Mouse (Mus musculus): Measurements from ENCODE around the gene Cd52. TPM values are rescaled to one million over a fixed set of nuclear protein-coding genes. Genes with fewer than 3 reads are reported as not detected.
A peak's percentile ranks its signal among the peaks of the same experiment; 100 is the strongest.

Gene Cd52
- polyA plus RNA-seq, 1 experiment from 2014 or later, result 39.7 TPM

GRCm38 (mm10) chr4:134117012-134117411 is 22.1 kb upstream of the Cd52 start:
- Histone ChIP-seq H3K27me3 (replicated peaks) (no peaks in the 10 kb centered on the region), H3K4me1 (peaks cover 9% of the 10 kb centered on the region; the same call in 1 of the 2 replicates), H3K27ac (no peak overlapping the region), H3K4me2 (no peak overlapping the region), H3K36me3 (no peaks in the 10 kb centered on the region), H3K9ac (no peak overlapping the region), H3K9me3 (no peaks in the 10 kb centered on the region), H3K4me3 (replicated peaks) (no peak overlapping the region)
- no peak for ATAC-seq (ENCODE audit: insufficient read depth, low FRiP score, low read depth)
- WGBS, result 70% methylated on average over 8 of the region's 8 CpGs

GRCm38 (mm10) chr4:134116501-134116900 is 21.6 kb upstream of the Cd52 start:
- Histone ChIP-seq H3K9ac (no peak overlapping the region), H3K27me3 (replicated peaks) (no peaks in the 10 kb centered on the region), H3K9me3 (no peaks in the 10 kb centered on the region), H3K4me3 (replicated peaks) (no peak overlapping the region), H3K27ac (no peak overlapping the region), H3K4me2 (no peak overlapping the region), H3K36me3 (no peaks in the 10 kb centered on the region), H3K4me1 (peaks cover 6% of the 10 kb centered on the region; the same call in 1 of the 2 replicates)
- ATAC-seq (ENCODE audit: insufficient read depth, low FRiP score, low read depth), result no peak
- WGBS, result 67% methylated on average over 2 of the region's 2 CpGs

GRCm38 (mm10) chr4:134115215-134116144 is 20.6 kb upstream of the Cd52 start:
- H3K27ac ChIP-seq, result no peak overlapping the region
- no peaks in the 10 kb centered on the region for H3K4me1 ChIP-seq
- no peak for ATAC-seq (ENCODE audit: insufficient read depth, low FRiP score, low read depth)
- WGBS, result 73% methylated on average over 16 of the region's 16 CpGs
- no peaks in the 10 kb centered on the region for H3K9me3 ChIP-seq
- no peak overlapping the region for H3K4me3 ChIP-seq (replicated peaks)
- no peak overlapping the region for H3K4me2 ChIP-seq
- no peak overlapping the region for H3K9ac ChIP-seq
- no peaks in the 10 kb centered on the region for H3K36me3 ChIP-seq
- H3K27me3 ChIP-seq (replicated peaks), result no peaks in the 10 kb centered on the region

GRCm38 (mm10) chr4:134114038-134114437 is 19.2 kb upstream of the Cd52 start:
- 87% methylated on average over 4 of the region's 4 CpGs for WGBS

DNA sequence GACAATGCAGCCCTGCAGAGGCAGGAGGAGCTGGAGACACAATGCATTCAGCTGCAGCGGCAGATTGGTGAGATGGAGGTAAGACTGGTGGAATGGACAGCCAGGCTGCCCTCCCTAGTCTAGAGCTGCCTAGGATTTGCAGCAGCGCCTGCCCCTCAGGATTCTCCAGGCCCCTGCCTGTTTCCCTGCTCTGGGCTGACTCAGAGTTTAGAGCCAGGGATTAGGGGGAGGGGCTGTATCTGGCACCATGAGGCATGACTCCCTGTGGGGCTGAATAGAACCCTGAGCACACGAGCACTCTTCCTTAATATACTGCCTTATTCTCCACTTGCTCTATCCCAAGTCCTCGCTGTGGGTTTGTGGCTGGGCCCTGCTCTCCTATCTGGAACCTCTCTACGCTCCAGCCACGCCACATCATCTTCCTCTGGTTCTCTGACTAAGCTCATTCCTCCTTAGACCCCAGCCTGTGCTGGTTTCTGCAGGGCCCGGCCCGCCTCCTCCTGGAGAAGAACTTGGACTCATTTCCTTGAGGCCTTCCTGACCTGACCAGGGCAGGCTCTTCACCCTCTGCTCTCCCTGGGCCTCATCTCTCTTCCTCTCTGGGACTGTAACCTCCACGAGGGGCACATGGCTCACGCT is 18.6 kb upstream of the Cd52 start:
- H3K4me3 ChIP-seq (replicated peaks), result no peak overlapping the region
- no peaks in the 10 kb centered on the region for H3K9me3 ChIP-seq
- no peaks in the 10 kb centered on the region; the same call in 1 of the 2 replicates for H3K4me1 ChIP-seq
- no peak overlapping the region for H3K9ac ChIP-seq
- H3K36me3 ChIP-seq, result no peaks in the 10 kb centered on the region
- no peaks in the 10 kb centered on the region for H3K27me3 ChIP-seq (replicated peaks)
- 53% methylated on average over 10 of the region's 10 CpGs for WGBS
- H3K27ac ChIP-seq, result no peak overlapping the region
- ATAC-seq (ENCODE audit: insufficient read depth, low FRiP score, low read depth), result no peak
- no peak overlapping the region for H3K4me2 ChIP-seq

More at GRCm38 (mm10) chr4:134114038-134114437, 19.2 kb upstream of the Cd52 start:
- H3K36me3 ChIP-seq, result no peaks in the 10 kb centered on the region
- no peaks in the 10 kb centered on the region; the same call in 1 of the 2 replicates for H3K4me1 ChIP-seq
- no peak overlapping the region for H3K4me3 ChIP-seq (replicated peaks)
- H3K27ac ChIP-seq, result no peak overlapping the region
- H3K27me3 ChIP-seq (replicated peaks), result no peaks in the 10 kb centered on the region
- ATAC-seq (ENCODE audit: insufficient read depth, low FRiP score, low read depth), result no peak
- no peaks in the 10 kb centered on the region for H3K9me3 ChIP-seq
- no peak overlapping the region for H3K9ac ChIP-seq
- no peak overlapping the region for H3K4me2 ChIP-seq

DNA sequence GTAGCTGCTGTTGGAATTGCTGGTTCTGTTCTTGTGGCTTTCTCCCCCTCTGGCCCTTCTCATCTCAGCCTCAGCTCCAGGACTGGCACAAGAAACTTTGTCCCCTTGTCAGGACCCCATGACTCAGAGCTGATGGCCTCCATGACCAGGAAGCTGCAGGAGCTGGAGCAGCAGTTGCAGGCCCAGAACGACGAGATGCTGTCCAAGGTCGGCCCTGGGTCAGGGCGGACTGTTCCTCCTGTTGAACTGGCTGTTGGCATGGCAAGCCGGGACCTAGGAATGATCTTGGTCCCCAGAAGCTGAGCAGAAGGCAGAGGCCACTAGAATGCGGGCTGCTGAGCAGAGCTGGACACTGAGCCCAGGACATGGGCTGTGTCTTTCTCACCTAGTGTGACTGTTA is 17.5 kb upstream of the Cd52 start:
- Histone ChIP-seq H3K4me2 (no peak overlapping the region), H3K9me3 (no peaks in the 10 kb centered on the region), H3K4me1 (no peaks in the 10 kb centered on the region; the same call in 1 of the 2 replicates), H3K9ac (no peak overlapping the region), H3K36me3 (no peaks in the 10 kb centered on the region), H3K27me3 (replicated peaks) (no peaks in the 10 kb centered on the region), H3K4me3 (replicated peaks) (no peak overlapping the region), H3K27ac (no peak overlapping the region)
- no peak for ATAC-seq (ENCODE audit: insufficient read depth, low FRiP score, low read depth)
- whole genome bisulfite sequencing, result 66% methylated on average over 6 of the region's 6 CpGs

- no peak overlapping the region for H3K9ac ChIP-seq
- ATAC-seq (ENCODE audit: insufficient read depth, low FRiP score, low read depth), result no peak
- H3K4me3 ChIP-seq (replicated peaks), result no peak overlapping the region
- no peaks in the 10 kb centered on the region for H3K9me3 ChIP-seq
- 41% methylated on average over 3 of the region's 3 CpGs for WGBS
- no peaks in the 10 kb centered on the region for H3K27me3 ChIP-seq (replicated peaks)
- no peaks in the 10 kb centered on the region for H3K36me3 ChIP-seq
- no peaks in the 10 kb centered on the region; the same call in 1 of the 2 replicates for H3K4me1 ChIP-seq
- H3K27ac ChIP-seq, result no peak overlapping the region
- H3K4me2 ChIP-seq, result no peak overlapping the region
Observed at GRCm38 (mm10) chr4:134110653-134111052, 15.8 kb upstream of the Cd52 start.

DNA sequence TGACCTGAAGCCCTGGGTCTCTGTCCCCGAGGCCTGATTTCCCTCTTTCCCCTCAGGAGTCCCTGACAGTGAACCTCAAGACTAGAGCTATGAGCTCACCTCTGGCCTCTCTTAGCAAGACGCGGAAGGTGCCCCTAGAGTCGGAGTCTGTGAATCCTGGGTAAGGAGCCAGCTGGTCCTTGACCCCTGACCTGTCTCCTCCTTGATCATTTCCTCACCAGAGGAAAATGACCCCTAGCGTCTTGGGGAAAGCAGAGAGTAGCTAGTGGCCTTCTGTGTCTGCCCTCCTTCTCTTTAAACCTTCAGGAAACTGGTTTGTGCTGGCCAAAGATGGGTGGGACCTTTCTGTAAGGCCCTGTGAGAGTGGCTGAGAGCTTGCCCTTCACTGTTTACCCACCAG is 13.3 kb upstream of the Cd52 start:
- WGBS, result 32% methylated on average over 5 of the region's 5 CpGs
- no peak for ATAC-seq (ENCODE audit: insufficient read depth, low FRiP score, low read depth)

DNA sequence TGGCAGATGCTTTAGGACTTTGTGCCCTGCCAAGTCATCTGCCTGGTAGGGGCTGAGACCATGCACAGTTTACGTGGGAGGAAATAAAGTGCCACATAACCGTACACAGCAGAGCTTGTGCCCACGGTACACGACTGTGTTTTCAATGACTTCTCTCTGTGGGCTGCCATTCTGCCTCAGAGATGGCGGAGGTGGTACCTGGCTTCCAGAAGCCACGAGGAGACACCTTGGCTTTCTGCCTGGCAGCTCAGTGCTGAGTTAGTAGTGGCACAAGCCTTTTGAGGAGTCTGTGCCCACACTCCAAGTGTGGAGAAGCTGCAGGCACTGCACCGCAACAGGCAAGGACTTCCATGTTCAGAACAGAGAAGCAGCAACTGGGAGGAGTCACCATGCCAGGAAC is 12.8 kb upstream of the Cd52 start:
- Histone ChIP-seq H3K36me3 (no peaks in the 10 kb centered on the region), H3K4me3 (replicated peaks) (no peak overlapping the region), H3K9me3 (no peaks in the 10 kb centered on the region), H3K27ac (no peak overlapping the region), H3K4me1 (peaks cover 2% of the 10 kb centered on the region; the same call in 1 of the 2 replicates), H3K9ac (no peak overlapping the region), H3K27me3 (replicated peaks) (no peaks in the 10 kb centered on the region), H3K4me2 (no peak overlapping the region)
- 81% methylated on average over 7 of the region's 7 CpGs for WGBS
- ATAC-seq (ENCODE audit: insufficient read depth, low FRiP score, low read depth), result no peak

More for the DNA sequence above, 13.3 kb upstream of the Cd52 start:
- H3K27ac ChIP-seq, result no peak overlapping the region
- no peak overlapping the region for H3K4me3 ChIP-seq (replicated peaks)
- H3K9ac ChIP-seq, result no peak overlapping the region
- no peaks in the 10 kb centered on the region for H3K27me3 ChIP-seq (replicated peaks)
- no peaks in the 10 kb centered on the region; the same call in 1 of the 2 replicates for H3K4me1 ChIP-seq
- no peaks in the 10 kb centered on the region for H3K36me3 ChIP-seq
- H3K9me3 ChIP-seq, result no peaks in the 10 kb centered on the region
- H3K4me2 ChIP-seq, result no peak overlapping the region

DNA sequence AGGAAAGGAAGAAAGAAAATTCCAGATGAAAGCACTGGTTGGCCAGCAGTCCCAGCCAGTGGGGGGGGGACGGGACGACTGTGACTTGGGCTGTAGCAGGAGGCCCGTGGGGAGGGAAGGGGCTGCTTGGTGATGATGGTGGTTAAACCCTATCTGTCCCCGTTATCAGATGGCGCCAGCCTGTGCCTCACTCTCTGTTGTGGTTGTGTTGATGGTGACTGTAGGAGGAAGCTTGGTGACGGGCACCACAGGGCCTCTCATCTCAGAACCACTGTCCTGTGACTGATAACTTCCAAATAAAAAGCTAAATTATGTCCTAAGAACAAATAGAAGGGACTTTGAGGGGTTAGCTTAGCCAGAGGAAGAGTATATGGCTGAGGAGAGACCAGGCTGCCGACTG is 11.2 kb upstream of the Cd52 start:
- Histone ChIP-seq H3K9ac (no peak overlapping the region), H3K4me3 (replicated peaks) (no peak overlapping the region), H3K27me3 (replicated peaks) (no peaks in the 10 kb centered on the region), H3K36me3 (no peaks in the 10 kb centered on the region), H3K4me1 (peaks cover 4% of the 10 kb centered on the region; the same call in 1 of the 2 replicates), H3K4me2 (no peak overlapping the region), H3K9me3 (no peaks in the 10 kb centered on the region), H3K27ac (no peak overlapping the region)
- ATAC-seq (ENCODE audit: insufficient read depth, low FRiP score, low read depth), result no peak
- 58% methylated on average over 7 of the region's 7 CpGs for WGBS

- WGBS, result 3% methylated on average over 21 of the region's 21 CpGs
- H3K4me3 ChIP-seq (replicated peaks), result peak overlapping the region; percentile 82
- peak overlapping the region; percentile 71 for H3K4me2 ChIP-seq
- no peaks in the 10 kb centered on the region for H3K36me3 ChIP-seq
- H3K9ac ChIP-seq, result peak overlapping the region; percentile 59; the same call in 1 of the 2 replicates
- no peaks in the 10 kb centered on the region for H3K9me3 ChIP-seq
- no peaks in the 10 kb centered on the region for H3K27me3 ChIP-seq (replicated peaks)
- 0 out of 2 replicates have a peak, but pooled peaks cover 4% of the 10 kb centered on the region for H3K4me1 ChIP-seq
- H3K27ac ChIP-seq, result no peak overlapping the region
- peak; percentile 33; the same call in 1 of the 2 replicates for ATAC-seq (ENCODE audit: insufficient read depth, low FRiP score, low read depth)
Observed at GRCm38 (mm10) chr4:134102742-134103119, 7.8 kb upstream of the Cd52 start.
